Mouse (Mus musculus) forebrain, embryonic 11.5 days (tissue): Measurements from ENCODE around the gene Gtsf1. TPM values are rescaled to one million over a fixed set of nuclear protein-coding genes. Genes with fewer than 3 reads are reported as not detected.
"Not testable (repeated sequence)": the region's sequence is repeated elsewhere in the genome, so short reads cannot be mapped to it uniquely, and the experiment has no call there.

ENCODE experiments used
- ATAC-seq: fragments of 200-750 bp; cut with Nextera tagmentation; replicated peaks from 2 replicates; pipeline ENCODE4 v1.8.0; 2017; ENCODE audit warnings: moderate TSS enrichment; ENCODE audit not compliant: low FRiP score
- DNase-seq: peaks from one replicate; pipeline ENCODE4 v3.0.0-alpha.2; 2017; ENCODE audit warnings: low spot score
- H3K27ac ChIP-seq: fragments of 300-500 bp; sonication (generic); 2 replicates; pipeline ENCODE4 v1.5.1; 2014; ENCODE audit warnings: low read depth, low read length
- H3K27me3 ChIP-seq: fragments of 300-500 bp; sonication (generic); 2 replicates; pipeline ENCODE4 v1.6.1; 2014; ENCODE audit warnings: mild to moderate bottlenecking, low read length, mixed read lengths; ENCODE audit not compliant: control insufficient read depth, insufficient read depth
- H3K36me3 ChIP-seq: fragments of 300-500 bp; sonication (generic); 2 replicates; pipeline ENCODE4 v1.6.1; 2014; ENCODE audit warnings: mild to moderate bottlenecking, low read length, moderate library complexity, mixed read lengths; ENCODE audit not compliant: control insufficient read depth, insufficient read depth
- H3K4me1 ChIP-seq: fragments of 300-500 bp; sonication (generic); replicated peaks from 2 replicates; pipeline ENCODE4 v1.6.1; 2014; ENCODE audit warnings: low read length, mixed read lengths; ENCODE audit not compliant: control insufficient read depth, insufficient read depth
- H3K4me2 ChIP-seq: fragments of 300-500 bp; sonication (generic); 2 replicates; pipeline ENCODE4 v1.6.1; 2014; ENCODE audit warnings: low read depth, mild to moderate bottlenecking, low read length, moderate library complexity, mixed read lengths; ENCODE audit not compliant: severe bottlenecking
- H3K4me3 ChIP-seq: fragments of 300-500 bp; sonication (generic); 2 replicates; pipeline ENCODE4 v1.5.1; 2014; ENCODE audit warnings: low read depth, low read length
- H3K9ac ChIP-seq: fragments of 300-500 bp; sonication (generic); 2 replicates; pipeline ENCODE4 v1.6.1; 2014; ENCODE audit warnings: low read length
- H3K9me3 ChIP-seq: fragments of 300-500 bp; sonication (generic); 2 replicates; pipeline ENCODE4 v1.6.1; 2016; ENCODE audit warnings: low read length, mixed read lengths; ENCODE audit not compliant: control insufficient read depth
- WGBS: fragments of 180-500 bp; shearing (Covaris S2); extraction: QIAGEN DNeasy Blood & Tissue Kit; methylation state at CpG from one replicate; pipeline ENCODE4 v1.1.7; 2014; 5-methylcytosine and 5-hydroxymethylcytosine counted together
- polyA plus RNA-seq: library from polyadenylated mRNA; unstranded; fragments of >200 nt; fragmentation: Nextera tagmentation; extraction: Ambion mirVana; gene quantifications from 2 replicates; pipeline ENCODE4 v1.2.1, GENCODE M21; 2014

Gene Gtsf1
- polyA plus RNA-seq, 1 experiment from 2014 or later = not detected

DNA sequence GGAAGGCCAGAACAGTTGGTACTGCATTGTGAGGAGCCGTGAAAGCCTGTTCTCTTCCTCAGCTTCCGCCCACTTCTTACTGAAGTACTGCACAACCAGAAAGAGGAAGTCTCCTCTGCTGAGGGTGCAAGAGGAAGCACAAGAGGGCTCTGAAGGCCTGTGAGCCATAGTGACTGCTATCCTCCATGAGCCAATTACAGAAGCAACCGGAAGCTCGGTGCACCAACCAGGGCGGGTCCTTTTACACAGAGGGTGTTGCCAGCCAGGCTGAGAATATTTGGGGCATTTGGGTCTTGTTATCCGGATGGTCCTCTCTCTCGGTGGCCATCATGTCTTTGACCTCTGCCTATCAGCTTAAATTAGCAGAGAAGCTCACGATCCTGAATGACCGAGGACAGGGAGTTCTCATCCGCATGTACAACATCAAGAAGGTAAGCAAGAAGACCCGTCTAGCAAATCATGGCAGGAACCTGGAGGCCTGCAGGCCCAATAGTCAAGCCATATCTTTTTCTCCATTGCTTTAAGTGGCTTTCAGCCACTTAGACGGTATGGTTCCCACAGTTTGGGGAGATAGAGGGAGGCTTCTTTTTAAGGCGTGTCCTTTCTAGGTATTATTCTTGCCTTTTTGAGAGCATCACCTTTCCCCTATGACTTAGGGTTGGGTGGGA is 23.4 kb upstream of the Gtsf1 start, which contains the start of gene Nckap1l:
Gene Nckap1l, plus strand, starts transcription at position 244 of the 668 bp plus-strand sequence.
- H3K4me3 ChIP-seq = no peak within 1 kb of the TSS
- no peak within 1 kb of the TSS for H3K27ac ChIP-seq
- H3K27me3 ChIP-seq = no peaks in the 10 kb centered on the region
- H3K36me3 ChIP-seq = no peaks in the 10 kb centered on the region
- ATAC-seq (no peak), DNase-seq (no peak)
- no peak within 1 kb of the TSS for H3K4me2 ChIP-seq
- H3K9ac ChIP-seq = no peak within 1 kb of the TSS
- H3K9me3 ChIP-seq = no peaks in the 10 kb centered on the region
- WGBS = 90% methylated on average over 13 of the region's 13 CpGs
- H3K4me1 ChIP-seq = no peaks in the 10 kb centered on the region

DNA sequence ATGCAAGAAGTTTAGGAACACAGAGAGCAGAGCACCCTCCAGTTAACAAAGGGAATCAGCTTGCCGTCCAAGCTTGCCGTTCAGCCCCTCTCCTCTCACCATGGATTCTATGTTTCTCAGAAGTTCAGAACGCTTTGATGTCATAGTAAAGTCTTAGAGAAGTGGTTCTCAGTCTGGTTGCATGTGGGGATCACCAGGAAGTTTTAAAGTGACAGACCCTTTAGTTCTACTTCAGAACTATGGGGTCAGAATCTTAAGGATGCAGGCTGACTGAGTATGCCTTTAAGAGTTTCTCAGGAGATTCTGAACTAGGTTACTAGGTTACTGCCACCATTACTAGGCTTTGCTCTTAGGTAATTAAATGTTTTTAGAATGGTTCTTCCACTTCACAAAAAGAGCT is 18.1 kb upstream of the Gtsf1 start, which contains the start of gene Gtsf2:
Gene Gtsf2, minus strand, starts transcription at position 101 of the 400 bp plus-strand sequence.
- WGBS = 26% methylated on average over 3 of the region's 3 CpGs
- ATAC-seq = no peak

DNA sequence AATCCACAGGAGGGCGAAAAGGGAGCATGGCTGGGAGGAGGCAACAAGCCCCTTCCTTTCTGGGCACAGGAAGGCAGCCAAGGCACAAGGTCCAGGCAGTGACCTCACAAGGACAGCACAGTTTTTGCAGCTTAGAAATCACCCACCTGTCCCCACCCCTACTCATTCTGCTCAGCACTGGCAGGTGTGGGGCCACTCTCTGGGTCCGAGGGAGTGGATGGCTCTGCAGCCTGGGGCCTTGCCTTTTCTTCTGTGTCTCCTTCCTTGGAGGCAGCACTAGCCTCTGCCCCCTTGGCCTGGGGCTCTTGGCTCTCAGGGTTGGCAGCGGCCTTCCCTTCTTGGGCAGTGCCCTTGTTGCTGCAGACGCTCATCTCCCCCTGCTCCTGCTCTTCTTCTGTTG is 15.7 kb upstream of the Gtsf1 start:
- not testable (repeated sequence) for H3K4me3 ChIP-seq, H3K4me1 ChIP-seq, H3K36me3 ChIP-seq, ATAC-seq, H3K9me3 ChIP-seq, H3K27me3 ChIP-seq, DNase-seq, H3K9ac ChIP-seq, H3K4me2 ChIP-seq, H3K27ac ChIP-seq
- 87% methylated on average over 4 of the region's 4 CpGs for WGBS

More for the DNA sequence above, 18.1 kb upstream of the Gtsf1 start, which contains the start of gene Gtsf2:
- H3K9ac ChIP-seq = no peak within 1 kb of the TSS
- no peaks in the 10 kb centered on the region for H3K27me3 ChIP-seq
- H3K27ac ChIP-seq = no peak within 1 kb of the TSS
- no peak within 1 kb of the TSS for H3K4me3 ChIP-seq
- no peaks in the 10 kb centered on the region for H3K9me3 ChIP-seq
- no peaks in the 10 kb centered on the region for H3K36me3 ChIP-seq
- DNase-seq = no peak
- H3K4me2 ChIP-seq = no peak within 1 kb of the TSS
- no peaks in the 10 kb centered on the region for H3K4me1 ChIP-seq

DNA sequence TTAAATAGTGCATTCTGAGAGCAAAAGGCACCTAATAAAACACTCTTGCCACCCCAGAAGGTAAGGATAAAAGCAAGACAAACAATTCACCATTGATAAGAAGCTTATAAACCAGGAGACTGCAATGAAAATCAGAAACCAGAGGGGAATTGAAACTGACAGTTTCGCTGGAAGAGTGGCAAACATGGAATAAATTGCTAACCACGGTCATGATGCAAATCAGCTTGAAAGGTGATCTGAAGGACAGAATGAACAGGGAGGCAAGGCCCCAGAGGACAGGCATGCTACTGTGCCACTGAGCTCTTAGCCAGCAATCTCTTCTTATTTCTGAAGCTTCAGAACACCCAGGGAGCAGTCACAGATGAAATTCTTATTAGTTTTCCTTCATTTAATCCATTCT is 3.3 kb downstream of the Gtsf1 start:
- ATAC-seq = no peak
- Histone ChIP-seq H3K4me1 (no peaks in the 10 kb centered on the region; the same call in 1 of the 2 replicates), H3K4me3 (no peak overlapping the region), H3K9me3 (no peaks in the 10 kb centered on the region), H3K27ac (no peak overlapping the region), H3K4me2 (no peak overlapping the region), H3K36me3 (no peaks in the 10 kb centered on the region), H3K27me3 (no peaks in the 10 kb centered on the region), H3K9ac (no peak overlapping the region)
- no peak for DNase-seq
- WGBS = 63% methylated on average over 2 of the region's 2 CpGs

DNA sequence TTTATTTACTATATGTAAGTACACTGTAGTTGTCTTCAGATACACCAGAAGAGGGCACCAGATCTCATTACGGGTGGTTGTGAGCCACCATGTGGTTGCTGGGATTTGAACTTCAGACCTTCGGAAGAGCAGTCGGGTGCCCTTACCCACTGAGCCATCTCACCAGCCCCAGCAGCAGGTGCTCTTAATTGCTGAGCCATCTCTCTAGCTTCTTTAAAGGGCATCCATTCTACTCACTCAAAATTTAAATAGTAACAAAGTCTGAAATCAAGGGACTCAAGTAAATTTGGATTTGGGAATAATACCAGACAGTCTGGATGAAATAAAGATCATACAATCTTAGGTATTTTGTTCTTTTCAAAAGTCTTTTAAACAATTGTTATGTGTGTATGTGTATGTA is 24.7 kb downstream of the Gtsf1 start:
- H3K4me2 ChIP-seq, H3K9ac ChIP-seq, DNase-seq, H3K4me3 ChIP-seq, ATAC-seq, H3K4me1 ChIP-seq, H3K27me3 ChIP-seq, H3K9me3 ChIP-seq, H3K27ac ChIP-seq, H3K36me3 ChIP-seq: not testable (repeated sequence)
- WGBS = 92% methylated on average over 2 of the region's 3 CpGs

DNA sequence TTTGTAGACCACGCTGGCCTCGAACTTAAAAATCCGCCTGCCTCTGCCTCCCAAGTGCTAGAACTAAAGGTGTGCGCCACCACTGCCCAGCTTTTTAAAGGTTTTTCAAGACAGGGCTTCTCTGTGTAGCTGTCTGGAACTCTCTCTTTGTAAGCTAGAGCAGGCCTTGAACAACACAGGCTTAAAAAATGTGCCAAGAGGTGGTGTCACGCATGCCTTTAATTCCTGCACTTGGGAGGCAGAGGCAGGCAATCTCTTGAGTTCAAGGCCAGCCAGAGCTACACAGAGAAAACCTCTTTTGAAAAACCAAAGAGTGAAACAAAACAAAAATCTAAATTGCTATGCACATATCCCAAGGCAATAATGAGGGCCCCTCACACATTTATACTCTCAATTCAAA is 28.9 kb downstream of the Gtsf1 start:
- DNase-seq = no peak
- Histone ChIP-seq H3K4me1 (no peaks in the 10 kb centered on the region), H3K4me2 (no peak overlapping the region), H3K9me3 (no peaks in the 10 kb centered on the region), H3K27ac (no peak overlapping the region), H3K4me3 (no peak overlapping the region), H3K36me3 (no peaks in the 10 kb centered on the region), H3K27me3 (no peaks in the 10 kb centered on the region), H3K9ac (no peak overlapping the region)
- no peak for ATAC-seq
- WGBS = 95% methylated on average over 5 of the region's 5 CpGs

DNA sequence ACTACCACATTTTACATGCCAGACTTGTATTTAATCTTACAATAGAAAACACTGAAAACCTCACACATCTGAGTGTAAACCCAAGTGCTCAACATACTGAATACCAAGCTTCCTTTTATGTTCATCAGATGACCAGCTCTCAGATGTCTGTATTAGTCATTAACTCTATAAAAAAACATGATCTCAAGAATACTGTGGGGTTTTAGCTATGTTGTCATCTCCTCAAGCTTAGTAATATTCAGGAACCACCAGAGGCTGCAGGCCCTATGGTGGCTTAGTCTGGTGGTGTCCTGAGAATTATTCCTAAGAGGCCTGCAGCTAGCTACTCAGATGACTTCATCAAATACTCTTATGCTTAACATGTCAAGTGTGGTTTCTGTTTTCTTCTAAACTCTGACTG is 36.7 kb downstream of the Gtsf1 start:
- H3K4me1 ChIP-seq = no peaks in the 10 kb centered on the region
- no peaks in the 10 kb centered on the region for H3K9me3 ChIP-seq
- H3K4me2 ChIP-seq = no peak overlapping the region
- no peak overlapping the region for H3K4me3 ChIP-seq
- H3K27ac ChIP-seq = no peak overlapping the region
- no peaks in the 10 kb centered on the region for H3K36me3 ChIP-seq
- DNase-seq = no peak
- no peak for ATAC-seq
- no peak overlapping the region for H3K9ac ChIP-seq
- no peaks in the 10 kb centered on the region for H3K27me3 ChIP-seq

DNA sequence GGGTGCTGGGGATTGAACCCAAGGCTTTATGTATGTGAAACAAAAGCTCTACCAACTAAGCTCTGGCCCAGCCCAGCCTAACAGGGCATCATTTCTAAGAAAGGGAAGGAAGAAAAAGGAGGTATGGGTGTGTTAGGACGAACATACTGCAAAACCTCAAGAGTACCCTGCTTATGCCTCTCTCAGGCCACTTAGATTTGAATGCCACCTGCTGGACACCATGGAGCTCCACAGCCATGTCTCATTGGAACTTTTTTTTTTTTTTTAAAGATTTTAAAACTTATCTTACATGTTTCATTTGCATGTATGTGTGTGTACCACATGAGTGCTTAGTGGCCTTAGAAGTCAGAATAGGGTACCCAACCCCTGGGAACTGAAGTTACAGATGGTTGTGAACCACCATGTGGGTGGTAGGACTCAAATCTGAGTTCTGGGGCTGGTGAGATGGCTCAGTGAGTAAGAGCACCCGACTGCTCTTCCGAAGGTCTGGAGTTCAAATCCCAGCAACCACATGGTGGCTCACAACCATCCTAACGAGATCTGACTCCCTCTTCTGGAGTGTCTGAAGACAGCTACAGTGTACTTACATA is 41.6 kb downstream of the Gtsf1 start:
- no peaks in the 10 kb centered on the region for H3K36me3 ChIP-seq
- H3K27me3 ChIP-seq = no peaks in the 10 kb centered on the region
- no peak overlapping the region for H3K27ac ChIP-seq
- H3K4me2 ChIP-seq = no peak overlapping the region
- ATAC-seq (no peak), DNase-seq (no peak)
- no peaks in the 10 kb centered on the region for H3K9me3 ChIP-seq
- no peak overlapping the region for H3K9ac ChIP-seq
- H3K4me3 ChIP-seq = no peak overlapping the region
- WGBS = 68% methylated on average over 3 of the region's 4 CpGs
- no peaks in the 10 kb centered on the region for H3K4me1 ChIP-seq
